Mouse (Mus musculus) inflammation-experienced regulatory T-cells (primary cell): ENCODE data around the gene Snrnp48. TPM values are rescaled to one million over a fixed set of nuclear protein-coding genes. Genes with fewer than 3 reads are reported as not detected.

Experiments
- polyA plus RNA-seq, 2 experiments: library from polyadenylated mRNA; unstranded; fragments of 100-300 nt; shearing (Covaris generic); gene quantifications; one replicate each; pipeline ENCODE4 v1.2.1; 2017

Snrnp48 gene
- 10 to 100 TPM; 68.4 to 78.7 TPM for polyA plus RNA-seq

GRCm38 (mm10) chr13:38204702-38205482 is at the start of gene Snrnp48:
Gene Snrnp48, plus strand, starts transcription at chr13:38204938.

Other genes with a start within 250 kb of the Snrnp48 start
- gene Ssr1, start 210.7 kb upstream of the Snrnp48 start, polyA plus RNA-seq = 10 to 100 TPM; 51.6 to 54.2 TPM
- 10 to 100 TPM; 83.7 to 89.8 TPM for gene Riok1, start 167.9 kb upstream of the Snrnp48 start, polyA plus RNA-seq
- gene Cage1, start 167.9 kb upstream of the Snrnp48 start, polyA plus RNA-seq = 1 to 10 TPM; 1.1 to 1.6 TPM
- gene Dsp, start 53.6 kb upstream of the Snrnp48 start, polyA plus RNA-seq = under 1 TPM; 0.13 to 0.40 TPM
- gene Bmp6, start 140.2 kb downstream of the Snrnp48 start, polyA plus RNA-seq = under 1 TPM in 1 of 2 experiments, not detected in 1; 0.65 TPM